Mouse (Mus musculus) fat pad, adult 2 months (tissue): Measurements from ENCODE around the gene Iba57.
"Not testable (repeated sequence)": the region's sequence is repeated elsewhere in the genome, so short reads cannot be mapped to it uniquely, and the experiment has no call there.

Experiments
- DNase-seq: peaks from one replicate; pipeline ENCODE4 v3.0.0-alpha.2; 2011; ENCODE audit warnings: low read depth, low spot score; ENCODE audit errors: extremely low read depth

Gene Iba57

GRCm38 (mm10) chr11:59163255-59164236 is at the start of gene Iba57:
Gene Iba57 (minus strand): TSS chr11:59163739.
- DNase-seq = no peak

GRCm38 (mm10) chr11:59212892-59213494 is 49.5 kb upstream of the Iba57 start:
- DNase-seq = no peak

GRCm38 (mm10) chr11:59212320-59212719 is 48.8 kb upstream of the Iba57 start:
- DNase-seq = not testable (repeated sequence)

- not testable (repeated sequence) for DNase-seq
Observed at GRCm38 (mm10) chr11:59211561-59211960, 48.0 kb upstream of the Iba57 start.

GRCm38 (mm10) chr11:59210020-59210419 is 46.5 kb upstream of the Iba57 start:
- no peak for DNase-seq

GRCm38 (mm10) chr11:59209580-59209979 is 46.0 kb upstream of the Iba57 start:
- no peak for DNase-seq

- DNase-seq = no peak
Observed at GRCm38 (mm10) chr11:59209003-59209441, 45.5 kb upstream of the Iba57 start.

- DNase-seq = no peak
Observed at GRCm38 (mm10) chr11:59208153-59208831, 44.8 kb upstream of the Iba57 start, which contains the start of gene 2310033P09Rik. Gene 2310033P09Rik (plus strand): TSS chr11:59208321.

- no peak for DNase-seq
Observed at GRCm38 (mm10) chr11:59202081-59202995, 38.8 kb upstream of the Iba57 start, which contains the start of gene Mrpl55. Gene Mrpl55 (plus strand): TSS chr11:59202486.

GRCm38 (mm10) chr11:59201216-59202002 is 37.9 kb upstream of the Iba57 start:
- no peak for DNase-seq

GRCm38 (mm10) chr11:59196230-59196629 is 32.7 kb upstream of the Iba57 start:
- DNase-seq = no peak

GRCm38 (mm10) chr11:59192059-59192386 is 28.5 kb upstream of the Iba57 start, which contains the start of gene Guk1:
Gene Guk1 (minus strand): TSS chr11:59192212.
- no peak for DNase-seq

GRCm38 (mm10) chr11:59191231-59192058 is 27.9 kb upstream of the Iba57 start:
- DNase-seq = no peak

- no peak for DNase-seq
Observed at GRCm38 (mm10) chr11:59187706-59188105, 24.2 kb upstream of the Iba57 start.

GRCm38 (mm10) chr11:59185490-59185889 is 22.0 kb upstream of the Iba57 start:
- DNase-seq = no peak

- no peak for DNase-seq
Observed at GRCm38 (mm10) chr11:59183821-59184220, 20.3 kb upstream of the Iba57 start.

- DNase-seq = no peak
Observed at GRCm38 (mm10) chr11:59182864-59183331, 19.4 kb upstream of the Iba57 start, which contains the start of gene Gjc2. Gene Gjc2 (minus strand): TSS chr11:59183213.

GRCm38 (mm10) chr11:59176921-59177320 is 13.4 kb upstream of the Iba57 start:
- DNase-seq = no peak
